Mouse (Mus musculus) heart, postnatal 0 days (tissue): Measurements from ENCODE around the gene Kcnc3. TPM values are rescaled to one million over a fixed set of nuclear protein-coding genes. Genes with fewer than 3 reads are reported as not detected.

Experiments
- ATAC-seq: fragments of 200-750 bp; cut with Nextera tagmentation; 2 replicates; pipeline ENCODE4 v1.8.0; 2017; ENCODE audit warnings: low read depth, moderate number of reproducible peaks, moderate library complexity; ENCODE audit not compliant: insufficient read depth
- DNase-seq: peaks from one replicate; pipeline ENCODE4 v3.0.0-alpha.2; 2016; ENCODE audit warnings: low spot score
- H3K27ac ChIP-seq: fragments of 300-500 bp; sonication (generic); 2 replicates; pipeline ENCODE4 v1.5.1; 2014; ENCODE audit warnings: low read depth, mild to moderate bottlenecking
- H3K27me3 ChIP-seq: fragments of 300-500 bp; sonication (generic); 2 replicates; pipeline ENCODE4 v1.6.1; 2014; ENCODE audit warnings: low read length, mixed read lengths; ENCODE audit not compliant: control insufficient read depth, insufficient read depth
- H3K36me3 ChIP-seq: fragments of 300-500 bp; sonication (generic); replicated peaks from 2 replicates; pipeline ENCODE4 v1.6.1; 2014; ENCODE audit warnings: low read length, mixed read lengths; ENCODE audit not compliant: control insufficient read depth, insufficient read depth
- H3K4me1 ChIP-seq: fragments of 300-500 bp; sonication (generic); 2 replicates; pipeline ENCODE4 v1.6.1; 2014; ENCODE audit warnings: antibody characterized with exemption; ENCODE audit not compliant: control insufficient read depth, insufficient read depth
- H3K4me2 ChIP-seq: fragments of 300-500 bp; sonication (generic); 2 replicates; pipeline ENCODE4 v1.6.1; 2014; ENCODE audit warnings: low read depth, mild to moderate bottlenecking, low read length, moderate library complexity
- H3K4me3 ChIP-seq: fragments of 300-500 bp; sonication (generic); 2 replicates; pipeline ENCODE4 v1.5.1; 2014; ENCODE audit warnings: low read depth, low read length
- H3K9ac ChIP-seq: fragments of 300-500 bp; sonication (generic); replicated peaks from 2 replicates; pipeline ENCODE4 v1.6.1; 2014; ENCODE audit warnings: low read depth, low read length, mixed read lengths
- H3K9me3 ChIP-seq: fragments of 300-500 bp; sonication (generic); replicated peaks from 2 replicates; pipeline ENCODE4 v1.6.1; 2016; ENCODE audit warnings: low read length; ENCODE audit not compliant: control insufficient read depth
- CTCF ChIP-seq: IDR thresholded peaks from 2 replicates; pipeline ENCODE4 v1.5.1; 2016; ENCODE audit warnings: antibody characterized with exemption, control low read depth, low read depth
- EP300 ChIP-seq: IDR thresholded peaks from 2 replicates; pipeline ENCODE4 v1.6.1; 2016; ENCODE audit warnings: antibody characterized with exemption, low read depth
- WGBS: fragments of 180-500 bp; shearing (Covaris S2); extraction: QIAGEN DNeasy Blood & Tissue Kit; methylation state at CpG from one replicate; pipeline ENCODE4 v1.1.7; 2014; 5-methylcytosine and 5-hydroxymethylcytosine counted together
- polyA plus RNA-seq: library from polyadenylated mRNA; unstranded; fragments of >200 nt; fragmentation: Nextera tagmentation; extraction: Ambion mirVana; gene quantifications from 2 replicates; pipeline ENCODE4 v1.2.1, GENCODE M21; 2015
- total RNA-seq: library from RNA; depleted of rRNA; stranded (reverse); fragments of >200 nt; gene quantifications from 2 replicates; pipeline ENCODE4 v1.2.3, GENCODE M21; 2014; ENCODE audit warnings: low replicate concordance

The Kcnc3 gene
- total and polyA plus RNA-seq, 2 experiments from 2014 or later = not detected

DNA sequence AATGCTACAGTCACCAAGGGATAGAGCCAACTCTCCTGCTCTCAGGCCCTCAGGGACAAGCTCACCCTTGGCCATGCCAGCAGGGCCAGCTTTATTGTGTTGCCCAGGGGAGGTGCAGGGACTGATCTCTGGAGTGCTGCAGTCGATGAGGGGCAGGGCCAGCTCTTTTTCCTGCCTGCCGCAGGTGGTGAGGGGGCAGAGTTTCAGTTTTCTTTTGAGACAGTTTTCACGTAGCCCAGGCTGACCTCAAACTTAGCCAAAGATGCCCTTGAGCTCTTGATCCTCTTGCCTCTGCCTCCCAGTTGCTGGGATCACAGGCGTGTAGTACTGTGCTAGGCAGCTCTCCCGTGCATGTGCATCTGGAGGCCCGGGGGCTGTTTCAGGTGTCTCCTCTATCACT is 19.5 kb upstream of the Kcnc3 start:
- 64% methylated on average over 6 of the region's 6 CpGs for WGBS
- no peak for ATAC-seq
- Histone ChIP-seq H3K27ac (no peak overlapping the region), H3K4me2 (no peak overlapping the region), H3K9ac (no peak overlapping the region), H3K27me3 (0 out of 2 replicates have a peak, but pooled peaks cover 10% of the 10 kb centered on the region), H3K4me1 (no peaks in the 10 kb centered on the region), H3K9me3 (no peaks in the 10 kb centered on the region), H3K4me3 (no peak overlapping the region), H3K36me3 (no peaks in the 10 kb centered on the region)
- TF ChIP-seq EP300 (no peak), CTCF (no peak)
- DNase-seq = no peak

DNA sequence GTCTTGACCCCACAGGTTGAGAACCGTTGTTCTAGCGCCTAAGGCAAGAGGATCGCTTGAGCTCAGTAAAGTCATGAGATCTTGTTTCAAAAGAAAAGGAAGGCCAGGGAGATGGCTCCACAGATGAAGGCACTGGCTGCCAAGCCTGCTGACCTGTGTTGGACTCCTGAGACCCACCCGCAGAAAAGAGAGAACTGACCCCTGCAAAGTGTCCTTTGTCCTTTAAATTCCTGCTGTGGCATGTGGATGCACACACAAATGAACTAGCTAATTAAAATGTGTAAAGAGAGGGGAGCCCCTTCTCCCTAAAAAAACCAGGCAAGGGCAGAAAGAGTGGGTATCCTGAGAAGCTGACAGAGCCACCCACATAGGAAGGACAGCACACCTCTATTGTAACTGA is 18.7 kb upstream of the Kcnc3 start:
- no peaks in the 10 kb centered on the region for H3K9me3 ChIP-seq
- H3K9ac ChIP-seq = no peak overlapping the region
- no peak overlapping the region for H3K4me2 ChIP-seq
- H3K27ac ChIP-seq = no peak overlapping the region
- ATAC-seq = no peak
- H3K27me3 ChIP-seq = 0 out of 2 replicates have a peak, but pooled peaks cover 10% of the 10 kb centered on the region
- no peak for DNase-seq
- no peak overlapping the region for H3K4me3 ChIP-seq
- TF ChIP-seq EP300 (no peak), CTCF (no peak)
- H3K36me3 ChIP-seq = no peaks in the 10 kb centered on the region
- H3K4me1 ChIP-seq = no peaks in the 10 kb centered on the region
- 71% methylated on average over 4 of the region's 4 CpGs for WGBS

DNA sequence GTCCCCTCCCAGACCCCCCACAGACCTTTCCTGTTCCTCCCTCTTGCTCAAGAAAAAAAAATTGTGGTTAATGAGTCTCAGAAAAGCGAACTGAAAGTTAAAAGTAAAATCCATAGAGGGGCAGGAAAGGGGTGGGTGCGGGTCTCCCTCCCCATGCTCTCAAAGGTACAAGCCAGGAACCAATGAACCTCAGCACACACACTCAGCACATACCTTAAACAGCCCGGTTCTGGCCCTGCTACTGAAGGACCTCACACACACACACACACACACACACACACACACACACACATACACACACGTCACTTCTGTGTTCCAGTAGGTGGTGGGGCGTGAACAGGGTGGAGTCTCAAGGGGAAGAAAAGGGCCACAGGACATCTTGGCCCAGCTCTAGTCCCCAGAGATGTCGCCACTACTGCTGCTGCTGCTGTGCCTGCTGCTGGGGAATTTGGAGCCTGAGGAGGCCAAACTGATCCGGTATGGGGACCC is 18.2 kb upstream of the Kcnc3 start, which contains the start of gene Napsa:
TSS of gene Napsa (plus strand) at position 168 of the 489 bp plus-strand sequence.
- Histone ChIP-seq H3K9ac (no peak within 1 kb of the TSS), H3K27ac (no peak within 1 kb of the TSS), H3K9me3 (no peaks in the 10 kb centered on the region), H3K36me3 (no peaks in the 10 kb centered on the region), H3K27me3 (0 out of 2 replicates have a peak, but pooled peaks cover 10% of the 10 kb centered on the region), H3K4me1 (no peaks in the 10 kb centered on the region), H3K4me2 (no peak within 1 kb of the TSS), H3K4me3 (no peak within 1 kb of the TSS)
- no peak for ATAC-seq
- no peak for DNase-seq
- TF ChIP-seq EP300 (no peak), CTCF (no peak)
- 44% methylated on average over 7 of the region's 7 CpGs for WGBS

DNA sequence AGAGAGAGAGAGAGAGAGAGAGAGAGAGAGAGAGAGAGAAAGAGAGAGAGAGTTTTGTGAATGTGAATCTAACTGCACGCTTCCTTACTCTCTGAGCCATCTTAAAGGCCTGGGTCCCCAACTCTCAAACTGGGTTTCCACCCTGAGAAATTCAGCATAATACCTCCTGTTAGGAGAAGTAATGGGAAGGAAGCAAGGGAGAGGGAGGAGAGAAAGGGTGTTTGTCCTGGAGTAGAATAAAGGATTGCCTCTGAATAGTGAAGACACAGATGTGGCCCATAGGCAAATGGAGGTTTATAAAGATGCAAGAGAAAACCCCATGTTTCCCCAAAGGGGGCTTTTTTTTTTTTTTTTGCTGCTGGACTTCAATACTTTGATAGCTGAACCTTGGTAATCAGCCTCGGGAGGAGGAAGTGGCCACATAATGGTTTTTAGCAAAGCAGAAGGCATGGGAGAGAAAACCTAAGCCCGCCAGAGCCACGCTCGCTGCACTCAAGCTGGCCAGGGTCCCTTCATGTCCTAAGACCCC is 17.4 kb upstream of the Kcnc3 start:
- no peak for DNase-seq
- no peaks in the 10 kb centered on the region for H3K4me1 ChIP-seq
- WGBS = 63% methylated on average over 5 of the region's 5 CpGs
- no peak overlapping the region for H3K27ac ChIP-seq
- H3K36me3 ChIP-seq = no peaks in the 10 kb centered on the region
- H3K4me2 ChIP-seq = no peak overlapping the region
- no peak overlapping the region for H3K9ac ChIP-seq
- 0 out of 2 replicates have a peak, but pooled peaks cover 10% of the 10 kb centered on the region for H3K27me3 ChIP-seq
- TF ChIP-seq CTCF (no peak), EP300 (no peak)
- ATAC-seq = no peak
- no peak overlapping the region for H3K4me3 ChIP-seq
- no peaks in the 10 kb centered on the region for H3K9me3 ChIP-seq

DNA sequence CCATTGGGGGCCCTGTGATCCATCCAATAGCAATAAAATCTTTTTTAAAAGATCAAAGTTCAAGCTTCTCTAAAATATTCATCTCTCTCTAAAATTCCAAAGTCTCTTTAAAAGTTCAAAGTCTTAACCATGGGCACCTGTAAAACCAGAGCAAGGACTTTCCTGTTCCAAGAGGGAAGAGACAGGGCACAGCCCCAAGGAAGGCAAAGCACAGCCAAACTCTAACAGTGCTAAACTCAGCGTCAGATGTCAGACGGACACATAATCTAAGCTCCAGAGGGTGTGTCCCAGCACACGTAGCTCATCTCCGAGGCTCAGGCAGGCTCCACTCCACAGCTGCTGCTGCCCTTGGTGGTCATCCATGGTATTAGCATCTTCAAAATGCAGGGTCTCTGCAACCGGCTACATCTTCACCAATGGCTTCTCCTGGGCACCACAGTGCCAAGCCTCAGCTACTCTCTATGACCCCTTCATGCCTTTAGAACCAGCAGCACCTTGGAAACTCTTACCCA is 14.1 kb upstream of the Kcnc3 start:
- no peak overlapping the region for H3K4me2 ChIP-seq
- no peak overlapping the region for H3K9ac ChIP-seq
- H3K27ac ChIP-seq = no peak overlapping the region
- no peak overlapping the region for H3K4me3 ChIP-seq
- 30% methylated on average over 5 of the region's 5 CpGs for WGBS
- no peaks in the 10 kb centered on the region for H3K4me1 ChIP-seq
- H3K27me3 ChIP-seq = 0 out of 2 replicates have a peak, but pooled peaks cover 3% of the 10 kb centered on the region
- TF ChIP-seq EP300 = no peak
- no peak for TF ChIP-seq CTCF
- ATAC-seq (no peak), DNase-seq (no peak)
- H3K36me3 ChIP-seq = no peaks in the 10 kb centered on the region
- H3K9me3 ChIP-seq = no peaks in the 10 kb centered on the region; the same call in 1 of the 2 replicates
